ENCODE assay signal across 25 mouse cellular contexts in the genomic region with DNA sequence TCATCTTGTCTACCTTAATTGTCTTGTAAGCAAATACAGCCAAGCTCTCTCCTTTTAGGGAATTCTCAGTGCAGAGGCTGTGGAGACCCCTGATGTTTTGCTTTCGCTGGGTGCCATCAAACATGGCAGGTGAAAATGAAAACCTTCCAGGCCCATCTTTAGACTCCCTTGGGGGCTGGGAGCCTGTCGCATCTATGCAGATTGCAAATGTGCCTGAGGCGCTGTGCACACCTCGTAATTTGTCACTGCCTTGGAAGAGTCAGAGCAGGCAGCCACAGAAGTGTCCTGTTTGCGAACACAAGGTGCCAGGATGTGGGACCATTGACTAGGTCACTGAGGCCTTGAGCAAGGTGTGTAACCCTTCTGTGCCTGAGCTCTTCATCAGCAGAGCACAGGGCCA.
DNase-seq lines count a peak whose midpoint lies in the region; ATAC-seq and TF ChIP-seq lines count a peak whose summit lies in the region.
"Had no signal": no experiment of that assay in that cellular context is flagged by ENCODE, and none has a peak within 500 bp of the region (broad histone marks: within the 10 kb centered on the region; RNA-seq: fewer than 3 reads in every experiment).

No protein-coding gene starts in this region.

- H3K36me3 ChIP-seq in forebrain, embryonic 13.5 days (ENCODE audit: poor library complexity, severe bottlenecking): no peaks in the 10 kb centered on the region
- no peaks in the 10 kb centered on the region for H3K36me3 ChIP-seq in forebrain, embryonic 15.5 days
- H3K36me3 ChIP-seq in hindbrain, embryonic 16.5 days (ENCODE audit: control insufficient read depth, insufficient read depth, low read length): no peaks in the 10 kb centered on the region
- no peaks in the 10 kb centered on the region for H3K36me3 ChIP-seq in hindbrain, embryonic 14.5 days (replicated peaks; ENCODE audit: control insufficient read depth, insufficient read depth)
- H3K36me3 ChIP-seq in liver, adult 2 months (ENCODE audit: control insufficient read depth, insufficient read depth, low read length): no peaks in the 10 kb centered on the region
- H3K36me3 ChIP-seq: embryonic facial prominence, embryonic 12.5 days; embryonic facial prominence, embryonic 15.5 days; heart, embryonic 12.5 days; heart, embryonic 15.5 days had no signal

- H3K4me1 ChIP-seq in forebrain, embryonic 13.5 days: peaks cover 21% of the 10 kb centered on the region
- peaks cover 16% of the 10 kb centered on the region for H3K4me1 ChIP-seq in forebrain, embryonic 15.5 days
- peaks cover 2% of the 10 kb centered on the region for H3K4me1 ChIP-seq in hindbrain, embryonic 16.5 days (ENCODE audit: control insufficient read depth, insufficient read depth, low read depth, low read length)
- 0 out of 2 replicates have a peak, but pooled peaks cover 11% of the 10 kb centered on the region for H3K4me1 ChIP-seq in hindbrain, embryonic 14.5 days (replicated peaks; ENCODE audit: control insufficient read depth, insufficient read depth, low read length)
- H3K4me1 ChIP-seq in liver, adult 2 months (ENCODE audit: control insufficient read depth, insufficient read depth, low read length): peaks cover 18% of the 10 kb centered on the region
- H3K4me1 ChIP-seq: heart, embryonic 12.5 days; heart, embryonic 15.5 days had no signal

- peak; percentile 39; the same call in 1 of the 2 replicates for ATAC-seq in forebrain, embryonic 13.5 days
- no peak for ATAC-seq in forebrain, embryonic 15.5 days (replicated peaks)
- ATAC-seq in hindbrain, embryonic 16.5 days: 0 out of 2 replicates have a peak, but pooled peaks have one; percentile 27
- no peak for ATAC-seq in hindbrain, embryonic 14.5 days (ENCODE audit: low FRiP score)
- ATAC-seq: CD4-positive, CD25-positive, alpha-beta regulatory T cell, adult 4 months; forebrain, embryonic 16.5 days; intestine, postnatal 0 days had no signal

- H3K27me3 ChIP-seq in forebrain, embryonic 13.5 days: no peaks in the 10 kb centered on the region
- H3K27me3 ChIP-seq in forebrain, embryonic 15.5 days: no peaks in the 10 kb centered on the region
- no peaks in the 10 kb centered on the region for H3K27me3 ChIP-seq in hindbrain, embryonic 16.5 days (replicated peaks; ENCODE audit: control insufficient read depth, insufficient read depth, low read length)
- no peaks in the 10 kb centered on the region for H3K27me3 ChIP-seq in hindbrain, embryonic 14.5 days (ENCODE audit: control insufficient read depth, insufficient read depth, low read length)
- no peaks in the 10 kb centered on the region for H3K27me3 ChIP-seq in liver, adult 2 months (ENCODE audit: control insufficient read depth, insufficient read depth, low read length)
- H3K27me3 ChIP-seq: embryonic facial prominence, embryonic 12.5 days; embryonic facial prominence, embryonic 15.5 days had no signal

- no peak overlapping the region for H3K9ac ChIP-seq in forebrain, embryonic 13.5 days
- no peak overlapping the region for H3K9ac ChIP-seq in forebrain, embryonic 15.5 days (replicated peaks)
- no peak overlapping the region for H3K9ac ChIP-seq in hindbrain, embryonic 16.5 days (ENCODE audit: low read depth, low read length)
- H3K9ac ChIP-seq in hindbrain, embryonic 14.5 days: no peak overlapping the region
- H3K9ac ChIP-seq in liver, adult 2 months (ENCODE audit: low read depth, low read length): no peak overlapping the region
- H3K9ac ChIP-seq: embryonic facial prominence, embryonic 12.5 days; embryonic facial prominence, embryonic 15.5 days; heart, embryonic 12.5 days; heart, embryonic 15.5 days had no signal

- no peaks in the 10 kb centered on the region for H3K79me2 ChIP-seq in liver, adult 2 months (ENCODE audit: control insufficient read depth, insufficient read depth, low read length)

- no peak for TF ChIP-seq POLR2A in liver, adult 2 months (IDR thresholded peaks at IDR 0.05; ENCODE audit: extremely low read depth, insufficient read depth, low read length)

- 75% methylated on average over 5 of the region's 5 CpGs for WGBS in forebrain, embryonic 13.5 days
- WGBS in forebrain, embryonic 15.5 days: 71% methylated on average over 5 of the region's 5 CpGs
- 64% methylated on average over 5 of the region's 5 CpGs for WGBS in hindbrain, embryonic 16.5 days
- WGBS in hindbrain, embryonic 14.5 days: 58% methylated on average over 5 of the region's 5 CpGs
- 60% methylated on average over 5 of the region's 5 CpGs for WGBS in liver, adult 2 months

- H3K9me3 ChIP-seq in forebrain, embryonic 13.5 days (replicated peaks): no peaks in the 10 kb centered on the region
- no peaks in the 10 kb centered on the region for H3K9me3 ChIP-seq in forebrain, embryonic 15.5 days
- H3K9me3 ChIP-seq in hindbrain, embryonic 16.5 days (ENCODE audit: control insufficient read depth, low read length): no peaks in the 10 kb centered on the region
- H3K9me3 ChIP-seq in hindbrain, embryonic 14.5 days (ENCODE audit: control insufficient read depth, low read length): no peaks in the 10 kb centered on the region
- H3K9me3 ChIP-seq: embryonic facial prominence, embryonic 12.5 days; embryonic facial prominence, embryonic 15.5 days; heart, embryonic 12.5 days; heart, embryonic 15.5 days had no signal

- H3K4me2 ChIP-seq in forebrain, embryonic 13.5 days: no peak overlapping the region
- no peak overlapping the region for H3K4me2 ChIP-seq in forebrain, embryonic 15.5 days (replicated peaks)
- no peak overlapping the region for H3K4me2 ChIP-seq in hindbrain, embryonic 16.5 days (ENCODE audit: low read length)
- no peak overlapping the region for H3K4me2 ChIP-seq in hindbrain, embryonic 14.5 days (replicated peaks)
- H3K4me2 ChIP-seq: embryonic facial prominence, embryonic 12.5 days; embryonic facial prominence, embryonic 15.5 days; heart, embryonic 12.5 days; heart, embryonic 15.5 days had no signal

- no peak for TF ChIP-seq CTCF in liver, adult 2 months (IDR thresholded peaks at IDR 0.05; ENCODE audit: low read depth, low read length)

- H3K4me3 ChIP-seq in forebrain, embryonic 13.5 days: no peak overlapping the region
- H3K4me3 ChIP-seq in forebrain, embryonic 15.5 days: no peak overlapping the region
- no peak overlapping the region for H3K4me3 ChIP-seq in hindbrain, embryonic 16.5 days (ENCODE audit: low read length)
- no peak overlapping the region for H3K4me3 ChIP-seq in hindbrain, embryonic 14.5 days (replicated peaks; ENCODE audit: low read length)
- no peak overlapping the region for H3K4me3 ChIP-seq in liver, adult 2 months (ENCODE audit: insufficient read depth, low read depth, low read length)
- H3K4me3 ChIP-seq: embryonic facial prominence, embryonic 12.5 days; embryonic facial prominence, embryonic 15.5 days; gastrocnemius, adult 2 months; heart, embryonic 12.5 days; heart, embryonic 15.5 days had no signal

- H3K27ac ChIP-seq in forebrain, embryonic 13.5 days: 0 out of 2 replicates have a peak overlapping the region, but pooled peaks have one; percentile 11
- no peak overlapping the region for H3K27ac ChIP-seq in forebrain, embryonic 15.5 days (replicated peaks)
- H3K27ac ChIP-seq in hindbrain, embryonic 16.5 days (ENCODE audit: low read depth, low read length): no peak overlapping the region
- H3K27ac ChIP-seq in hindbrain, embryonic 14.5 days: no peak overlapping the region
- no peak overlapping the region for H3K27ac ChIP-seq in liver, adult 2 months (replicated peaks; ENCODE audit: insufficient read depth, low read depth, low read length)
- H3K27ac ChIP-seq: embryonic facial prominence, embryonic 12.5 days; embryonic facial prominence, embryonic 15.5 days; gastrocnemius, adult 2 months; heart, embryonic 15.5 days had no signal

- DNase-seq in hindbrain, embryonic 14.5 days (ENCODE audit: low spot score): no peak
- DNase-seq in liver, adult 2 months (ENCODE audit: extremely low read depth, low read depth, low spot score): peak; percentile 50
- DNase-seq in liver: no peak
- no peak for DNase-seq in urinary bladder, postnatal 36 days (ENCODE audit: low spot score in 2 of 2)
- DNase-seq: adrenal gland, adult 2 months; adrenal gland, postnatal 14 days; cerebellum, adult 11-12 months; cerebellum, adult 9-10 months; cerebellum, postnatal 25 days; gastrocnemius, adult 2 months; gastrocnemius, postnatal 14 days; heart, adult 18-20 months; heart, postnatal 14 days; heart, postnatal 4 days; kidney, adult 2 months had no signal

Comparison
In these comparisons a context has a peak if more than half of its experiments do, and no peak if none do; other contexts are left out.
1. ATAC-seq: peak in forebrain, embryonic 13.5 days (single experiment) and hindbrain, embryonic 16.5 days (single experiment); none in forebrain, embryonic 15.5 days (single experiment) and hindbrain, embryonic 14.5 days (single experiment).